Mouse (Mus musculus) thymus, adult 2 months (tissue): ENCODE measurements around the gene Fam177a. TPM values are rescaled to one million over a fixed set of nuclear protein-coding genes. Genes with fewer than 3 reads are reported as not detected.
"Not testable (repeated sequence)": the region's sequence is repeated elsewhere in the genome, so short reads cannot be mapped to it uniquely, and the experiment has no call there.

Experiments used
- DNase-seq: peaks from one replicate; pipeline ENCODE4 v3.0.0; 2021
- H3K27ac ChIP-seq: fragments of 200-500 bp; 2 replicates; pipeline ENCODE4 v1.5.1; 2012; ENCODE audit warnings: low read length, control low read depth; ENCODE audit not compliant: control insufficient read depth, insufficient read depth
- H3K27me3 ChIP-seq: fragments of 200-500 bp; 2 replicates; pipeline ENCODE4 v1.6.1; 2012; ENCODE audit warnings: mild to moderate bottlenecking, low read length, moderate library complexity, mixed read lengths; ENCODE audit not compliant: control insufficient read depth, insufficient read depth
- H3K36me3 ChIP-seq: fragments of 200-500 bp; 2 replicates; pipeline ENCODE4 v1.6.1; 2012; ENCODE audit warnings: mild to moderate bottlenecking, low read length, moderate library complexity; ENCODE audit not compliant: control insufficient read depth, insufficient read depth
- H3K4me1 ChIP-seq: fragments of 200-500 bp; replicated peaks from 2 replicates; pipeline ENCODE4 v1.6.1; 2012; ENCODE audit warnings: low read length; ENCODE audit not compliant: control insufficient read depth, insufficient read depth
- H3K4me3 ChIP-seq: fragments of 200-500 bp; 2 replicates; pipeline ENCODE4 v1.5.1; 2012; ENCODE audit warnings: mild to moderate bottlenecking, low read length, control low read depth, moderate library complexity; ENCODE audit not compliant: control insufficient read depth, insufficient read depth
- CTCF ChIP-seq: fragments of 200-500 bp; IDR thresholded peaks from 2 replicates; pipeline ENCODE4 v1.5.1; 2012; ENCODE audit warnings: mild to moderate bottlenecking, control low read depth, low read length, moderate library complexity, borderline replicate concordance; ENCODE audit not compliant: control insufficient read depth, poor library complexity, insufficient read depth; ENCODE audit errors: extremely low read depth
- POLR2A ChIP-seq: fragments of 200-500 bp; IDR thresholded peaks from 2 replicates; pipeline ENCODE4 v1.6.1; 2012; ENCODE audit warnings: mild to moderate bottlenecking, low read length, control low read depth, moderate library complexity; ENCODE audit not compliant: control insufficient read depth, poor library complexity, insufficient read depth; ENCODE audit errors: extremely low read depth
- WGBS: fragments of 180-500 bp; shearing (Covaris S2); methylation state at CpG from one replicate; pipeline ENCODE4 v1.1.7; 2018; 5-methylcytosine and 5-hydroxymethylcytosine counted together
- polyA plus RNA-seq: library from polyadenylated mRNA; depleted of rRNA; stranded (reverse); fragments of >200 nt; gene quantifications from 2 replicates; pipeline ENCODE4 v1.2.3, GENCODE M21; 2012; rRNA removed

The Fam177a gene
- polyA plus RNA-seq, result 8.4 and 8.9 TPM in 2 replicates

- not testable (repeated sequence) for H3K36me3 ChIP-seq, DNase-seq, H3K27me3 ChIP-seq, H3K27ac ChIP-seq, H3K4me3 ChIP-seq, H3K4me1 ChIP-seq
- WGBS, result no CpG with 5 or more reads among the region's 40 CpGs
Measured at GRCm38 (mm10) chr12:55124242-55124641, at the start of gene Fam177a. Gene Fam177a, plus strand, starts transcription at chr12:55124469.

GRCm38 (mm10) chr12:55075296-55075695, 49.0 kb upstream of the Fam177a start:
- Histone ChIP-seq H3K4me3 (no peak overlapping the region), H3K36me3 (no peaks in the 10 kb centered on the region), H3K27ac (no peak overlapping the region), H3K4me1 (no peaks in the 10 kb centered on the region), H3K27me3 (no peaks in the 10 kb centered on the region)
- no peak for TF ChIP-seq POLR2A
- no peak for DNase-seq
- 97% methylated on average over 2 of the region's 2 CpGs for whole genome bisulfite sequencing

- H3K4me3 ChIP-seq, H3K4me1 ChIP-seq: not testable (repeated sequence)
- WGBS, result 27% methylated on average over 2 of the region's 2 CpGs
Measured at GRCm38 (mm10) chr12:55078706-55079105, 45.6 kb upstream of the Fam177a start.

GRCm38 (mm10) chr12:55079726-55080600, 44.3 kb upstream of the Fam177a start, which contains the start of the genes 2700097O09Rik and Srp54a:
Gene 2700097O09Rik, minus strand, starts transcription at chr12:55080110.
Gene Srp54a, plus strand, starts transcription at chr12:55080262.
- 0 out of 2 replicates have a peak, but pooled peaks have one; percentile 31 for TF ChIP-seq CTCF
- peak; percentile 42; the same call in 1 of the 2 replicates for TF ChIP-seq POLR2A
- WGBS, result under 1% methylated on average over 60 of the region's 60 CpGs

More at GRCm38 (mm10) chr12:55078706-55079105, 45.6 kb upstream of the Fam177a start:
- not testable (repeated sequence) for DNase-seq, H3K36me3 ChIP-seq, H3K27me3 ChIP-seq, H3K27ac ChIP-seq

GRCm38 (mm10) chr12:55080601-55080942, 43.7 kb upstream of the Fam177a start:
- H3K36me3 ChIP-seq, result not testable (repeated sequence)
- WGBS, result under 1% methylated on average over 25 of the region's 25 CpGs

More at GRCm38 (mm10) chr12:55079726-55080600, 44.3 kb upstream of the Fam177a start, which contains the start of the genes 2700097O09Rik and Srp54a:
- Histone ChIP-seq H3K27ac (peak within 1 kb of the TSS; percentile 72), H3K4me3 (peak within 1 kb of the TSS; percentile 97)
- not testable (repeated sequence) for H3K27me3 ChIP-seq, H3K36me3 ChIP-seq, H3K4me1 ChIP-seq
- peak; percentile 91 for DNase-seq

GRCm38 (mm10) chr12:55092127-55092526, 32.1 kb upstream of the Fam177a start:
- not testable (repeated sequence) for H3K4me1 ChIP-seq, H3K27ac ChIP-seq, H3K36me3 ChIP-seq, H3K27me3 ChIP-seq, DNase-seq, H3K4me3 ChIP-seq
- 95% methylated on average over 1 of the region's 7 CpGs for WGBS

More at GRCm38 (mm10) chr12:55080601-55080942, 43.7 kb upstream of the Fam177a start:
- Histone ChIP-seq H3K4me3 (peak overlapping the region; percentile 97), H3K27ac (peak overlapping the region; percentile 72)
- DNase-seq, H3K27me3 ChIP-seq, H3K4me1 ChIP-seq: not testable (repeated sequence)

- not testable (repeated sequence) for H3K4me3 ChIP-seq
- no CpG with 5 or more reads among the region's 7 CpGs for WGBS
Measured at GRCm38 (mm10) chr12:55112616-55113015, 11.7 kb upstream of the Fam177a start.

GRCm38 (mm10) chr12:55124731-55125130, 462 bp downstream of the Fam177a start:
- not testable (repeated sequence) for H3K4me1 ChIP-seq, H3K27me3 ChIP-seq, H3K27ac ChIP-seq, H3K36me3 ChIP-seq, H3K4me3 ChIP-seq, DNase-seq
- no CpG with 5 or more reads among the region's 18 CpGs for WGBS

More at GRCm38 (mm10) chr12:55112616-55113015, 11.7 kb upstream of the Fam177a start:
- not testable (repeated sequence) for H3K36me3 ChIP-seq, H3K4me1 ChIP-seq, H3K27me3 ChIP-seq, DNase-seq, H3K27ac ChIP-seq

GRCm38 (mm10) chr12:55135540-55135939, 11.3 kb downstream of the Fam177a start:
- not testable (repeated sequence) for H3K36me3 ChIP-seq, H3K27me3 ChIP-seq
- WGBS, result no CpG with 5 or more reads among the region's 6 CpGs

GRCm38 (mm10) chr12:55137859-55138258, 13.6 kb downstream of the Fam177a start:
- DNase-seq, result not testable (repeated sequence)

More at GRCm38 (mm10) chr12:55135540-55135939, 11.3 kb downstream of the Fam177a start:
- not testable (repeated sequence) for H3K4me3 ChIP-seq, H3K4me1 ChIP-seq, H3K27ac ChIP-seq, DNase-seq

More at GRCm38 (mm10) chr12:55137859-55138258, 13.6 kb downstream of the Fam177a start:
- H3K4me1 ChIP-seq, H3K27ac ChIP-seq, H3K4me3 ChIP-seq, H3K36me3 ChIP-seq, H3K27me3 ChIP-seq: not testable (repeated sequence)
- no CpG with 5 or more reads among the region's 6 CpGs for WGBS
